Mouse (Mus musculus) MEL-GATA-1-ER (cell line): ENCODE data around the gene Slc25a11.

Source experiments
- DNase-seq: peaks from one replicate; pipeline ENCODE4 v3.0.0-alpha.2; 2012; ENCODE audit warnings: low read depth; ENCODE audit errors: extremely low read depth

Slc25a11 gene

DNA sequence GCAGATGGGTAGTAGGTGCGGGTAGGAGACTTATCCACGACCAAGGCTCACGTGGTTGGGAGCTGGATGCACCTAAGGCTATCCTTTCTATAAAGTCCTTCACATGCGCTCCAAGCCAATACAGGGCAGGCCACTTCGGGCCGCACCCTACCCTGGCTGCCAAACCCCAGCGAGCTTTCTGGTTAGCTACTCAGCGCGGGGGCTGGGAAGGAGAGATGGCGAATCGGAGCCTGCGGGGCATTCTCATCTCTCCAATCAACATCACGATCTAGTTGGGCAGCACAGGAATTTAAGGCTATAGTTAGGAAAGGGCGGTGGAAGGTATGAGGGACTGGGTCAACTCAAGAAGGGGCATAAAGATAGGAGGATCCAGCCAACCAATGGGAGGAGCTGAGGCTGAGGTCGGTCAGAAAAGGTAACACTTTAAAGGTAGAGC is 21.1 kb upstream of the Slc25a11 start:
- DNase-seq, result no peak

DNA sequence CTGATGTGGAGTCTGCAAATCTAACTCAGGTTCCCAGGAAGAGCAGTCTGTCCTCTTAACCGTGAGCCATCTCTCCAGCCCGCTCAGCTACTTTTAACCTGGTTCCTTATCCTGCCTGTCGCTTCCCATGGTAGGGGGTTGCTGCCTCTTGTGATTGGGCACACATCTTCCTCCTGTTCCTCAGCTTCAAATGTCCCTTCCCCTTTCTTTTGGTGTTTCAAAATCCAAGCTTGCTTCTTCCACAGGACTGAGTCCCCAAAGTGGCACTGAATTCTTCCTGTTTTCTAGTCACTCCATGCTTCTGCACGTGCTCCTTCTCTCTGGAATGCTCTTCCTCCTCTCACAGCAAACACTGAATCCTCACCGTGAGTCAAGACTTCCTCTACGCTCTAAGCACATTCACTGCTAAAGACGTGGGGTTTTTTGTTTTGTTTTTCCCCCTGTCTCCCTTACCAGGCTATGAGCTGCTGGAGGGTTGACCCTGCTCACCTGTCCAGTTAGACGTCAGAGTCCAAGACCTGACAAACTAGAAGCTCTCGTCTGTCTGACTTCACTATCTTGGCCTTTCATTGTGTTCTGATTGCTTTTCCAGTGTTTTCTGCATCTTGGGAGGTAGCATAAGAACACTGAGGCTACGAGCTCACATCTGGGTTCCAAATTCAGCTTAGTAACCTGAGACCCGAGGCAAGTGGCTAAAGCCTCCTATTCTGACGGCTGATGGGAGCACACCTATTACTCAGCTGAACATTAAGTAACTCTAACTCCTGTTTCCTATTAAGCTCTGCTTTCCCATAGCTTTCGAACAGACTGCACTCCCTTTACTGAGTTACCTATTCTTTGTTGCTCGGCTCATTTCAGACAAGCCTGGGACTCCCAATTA is 20.2 kb upstream of the Slc25a11 start:
- DNase-seq, result no peak

DNA sequence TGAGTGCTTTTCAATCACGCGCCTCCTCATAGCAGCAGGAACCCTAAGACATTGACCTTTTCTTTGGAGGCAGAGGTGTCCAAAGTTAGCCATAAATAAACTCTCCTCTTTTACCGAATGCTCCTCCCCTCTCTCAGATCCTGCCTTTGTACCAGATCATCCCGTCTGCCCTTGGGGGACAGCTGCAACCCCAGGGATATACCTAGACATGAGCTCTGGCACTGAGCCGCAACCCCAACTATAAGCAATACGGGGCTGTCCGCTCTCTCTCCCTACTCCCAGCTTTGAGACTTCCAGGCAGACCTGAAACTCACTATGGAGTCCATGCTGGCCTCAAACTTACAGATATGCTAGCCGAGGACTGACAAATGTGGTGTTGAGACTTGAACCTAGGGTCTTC is 19.4 kb upstream of the Slc25a11 start:
- DNase-seq, result no peak

DNA sequence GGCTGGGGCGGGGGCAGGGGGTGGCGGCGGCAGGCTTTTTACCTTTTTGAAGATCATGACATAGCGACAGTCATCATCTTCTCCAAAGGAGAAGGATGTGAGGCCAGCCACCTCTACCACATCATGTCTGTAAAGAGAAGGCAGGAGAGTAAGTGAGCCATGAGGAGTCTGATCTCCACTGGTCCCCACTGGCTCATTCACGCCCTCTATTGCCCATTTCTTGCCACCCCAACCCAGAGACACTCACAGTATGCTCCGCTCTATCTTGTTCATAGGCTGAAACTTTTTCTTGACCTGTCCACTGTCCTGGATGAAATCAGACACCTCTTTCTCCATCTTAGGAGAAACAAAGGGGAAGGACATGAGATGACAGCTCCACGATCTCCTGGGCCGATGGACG is 17.5 kb upstream of the Slc25a11 start:
- DNase-seq, result no peak

DNA sequence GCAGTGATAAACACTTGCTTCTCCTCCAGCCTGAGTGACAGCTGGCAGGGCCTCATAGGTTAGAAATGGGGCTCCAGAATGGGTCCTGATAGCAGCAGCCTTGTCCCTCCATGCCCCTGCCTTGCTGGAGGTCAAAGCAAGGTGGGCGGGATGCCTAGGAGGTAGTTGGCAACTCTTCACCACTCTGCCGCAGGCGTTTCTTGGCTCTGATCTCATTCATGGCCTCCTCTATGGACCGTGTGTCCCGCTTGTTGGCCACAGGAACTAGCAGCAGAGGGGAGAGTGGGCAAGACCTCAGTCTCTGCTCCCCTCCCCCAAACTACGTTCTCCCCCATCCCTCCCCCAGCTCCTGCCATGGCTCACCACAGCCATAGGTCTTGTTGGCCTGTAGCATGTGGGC is 16.7 kb upstream of the Slc25a11 start:
- DNase-seq, result no peak

DNA sequence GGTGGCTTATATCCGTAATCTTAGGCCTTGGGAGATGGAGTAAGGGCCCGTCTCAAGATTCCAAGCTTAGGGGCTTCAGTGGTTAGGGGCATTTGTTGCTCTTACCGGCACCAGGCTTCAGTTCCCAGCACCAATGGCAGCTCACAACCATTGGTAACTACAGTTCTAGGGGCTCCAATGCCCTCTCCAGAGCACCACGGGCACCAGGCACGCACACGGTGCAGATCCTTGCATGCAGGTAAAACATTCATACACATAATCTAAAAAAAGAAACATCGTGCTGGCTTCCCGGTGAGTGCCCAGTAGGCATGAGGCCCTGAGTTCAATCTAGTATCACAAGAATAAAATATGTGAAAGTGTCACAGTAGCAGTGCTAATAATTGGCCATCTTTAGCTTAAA is 15.8 kb upstream of the Slc25a11 start:
- no peak for DNase-seq

DNA sequence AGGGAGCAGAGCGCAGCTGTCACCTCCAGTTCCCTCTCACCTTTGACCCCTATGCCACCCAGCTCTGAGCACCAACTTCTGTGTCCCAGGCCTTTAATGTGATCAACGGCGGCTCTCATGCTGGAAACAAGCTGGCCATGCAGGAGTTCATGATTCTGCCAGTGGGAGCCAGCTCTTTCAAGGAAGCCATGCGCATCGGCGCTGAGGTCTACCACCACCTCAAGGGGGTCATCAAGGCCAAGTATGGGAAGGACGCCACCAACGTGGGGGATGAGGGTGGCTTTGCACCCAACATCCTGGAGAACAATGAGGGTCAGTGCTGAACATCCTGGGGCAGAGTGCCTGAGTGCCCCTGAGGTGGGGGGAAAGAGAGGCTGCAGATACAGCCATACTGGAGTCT is 13.3 kb upstream of the Slc25a11 start:
- no peak for DNase-seq

DNA sequence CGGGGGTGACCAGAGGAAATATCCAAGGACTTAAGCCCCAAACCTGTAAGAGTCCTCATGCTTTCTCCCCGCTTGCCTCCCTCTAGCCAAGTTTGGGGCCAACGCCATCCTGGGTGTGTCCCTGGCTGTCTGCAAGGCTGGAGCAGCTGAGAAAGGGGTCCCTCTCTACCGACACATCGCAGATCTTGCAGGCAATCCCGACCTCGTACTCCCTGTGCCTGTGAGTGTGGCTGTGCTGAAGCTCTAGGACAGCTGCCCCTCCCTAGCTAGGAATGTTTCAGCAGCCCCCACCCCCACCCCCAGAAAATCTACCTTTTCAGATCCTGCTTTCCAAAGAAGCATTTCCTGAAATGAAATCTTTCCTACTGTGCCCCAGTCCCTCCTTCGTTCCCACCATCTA is 11.7 kb upstream of the Slc25a11 start:
- no peak for DNase-seq

DNA sequence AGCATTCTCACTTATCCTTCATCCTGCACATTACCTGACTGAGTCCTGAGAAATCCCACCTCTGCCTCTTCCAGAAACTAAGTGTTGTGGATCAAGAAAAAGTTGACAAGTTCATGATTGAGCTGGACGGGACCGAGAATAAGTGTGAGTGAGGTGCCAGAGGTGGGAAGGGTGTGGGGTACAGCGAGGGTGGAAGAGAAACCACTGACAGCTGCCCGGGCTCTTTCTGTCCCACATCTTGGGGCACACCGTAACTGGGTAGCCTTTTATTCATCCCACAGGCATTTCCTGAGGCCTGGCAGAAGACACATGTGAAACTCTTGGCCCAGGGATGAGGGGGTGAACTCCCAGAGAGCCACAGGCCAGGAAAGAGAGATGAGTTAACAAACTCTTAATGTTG is 11.2 kb upstream of the Slc25a11 start:
- no peak for DNase-seq

DNA sequence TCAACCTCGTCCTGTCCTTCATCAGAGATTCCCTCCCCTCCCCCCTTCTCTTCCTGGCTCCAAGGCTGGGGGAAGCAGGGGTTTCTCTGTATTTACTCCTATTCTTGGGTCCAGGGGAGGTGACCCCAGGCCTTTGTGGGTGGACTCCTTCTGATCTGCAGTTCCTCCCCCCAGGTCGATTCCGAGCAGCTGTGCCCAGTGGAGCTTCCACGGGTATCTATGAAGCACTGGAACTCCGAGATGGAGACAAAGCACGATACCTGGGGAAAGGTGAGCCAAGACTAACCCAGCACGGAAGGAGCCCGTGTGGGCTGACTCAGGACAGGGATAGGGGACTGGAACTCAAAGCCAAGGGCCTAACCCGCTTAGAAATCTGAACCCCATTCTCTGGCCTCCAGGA is 10.7 kb upstream of the Slc25a11 start:
- no peak for DNase-seq

DNA sequence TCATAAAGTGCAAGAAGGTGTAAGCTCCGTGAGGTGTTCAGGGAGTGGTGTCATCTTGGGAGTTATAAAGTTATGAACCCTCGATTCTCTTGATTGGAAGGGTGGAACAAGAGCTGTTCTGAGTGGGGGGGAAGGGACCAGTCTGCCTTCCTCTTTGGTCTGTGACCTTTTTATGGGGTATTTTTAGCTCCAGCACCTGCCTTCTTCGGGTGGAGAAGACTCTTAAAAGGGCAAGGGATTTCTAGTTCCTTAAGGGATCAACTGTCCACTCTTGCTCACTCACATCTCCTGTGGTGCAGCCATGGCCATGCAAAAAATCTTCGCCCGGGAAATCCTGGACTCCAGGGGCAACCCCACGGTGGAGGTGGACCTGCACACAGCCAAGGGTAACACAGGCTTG is 10.3 kb upstream of the Slc25a11 start:
- DNase-seq, result no peak

DNA sequence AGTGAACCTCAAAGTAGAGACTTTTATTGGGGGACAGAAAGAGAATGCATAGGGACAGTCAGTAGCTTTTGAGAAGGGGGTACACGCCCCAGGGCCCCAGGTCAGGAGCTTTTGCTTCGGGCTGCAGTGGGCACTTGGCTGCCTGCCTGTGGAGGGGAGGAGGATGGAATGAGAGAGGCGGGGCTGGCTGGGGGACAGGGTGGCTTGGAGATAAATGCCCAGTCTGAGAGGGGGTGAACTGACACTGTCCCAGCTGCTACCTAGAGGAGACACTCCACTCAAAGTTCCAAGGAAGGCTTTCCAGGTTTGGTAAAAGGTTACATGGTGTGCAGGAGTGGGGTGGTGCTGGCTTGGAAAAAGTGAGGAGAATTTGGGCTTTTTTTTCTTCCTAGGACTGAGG is 9.7 kb upstream of the Slc25a11 start, which contains the start of gene Eno3:
Gene Eno3 (plus strand): TSS at position 239 of the 400 bp plus-strand sequence.
- no peak for DNase-seq

DNA sequence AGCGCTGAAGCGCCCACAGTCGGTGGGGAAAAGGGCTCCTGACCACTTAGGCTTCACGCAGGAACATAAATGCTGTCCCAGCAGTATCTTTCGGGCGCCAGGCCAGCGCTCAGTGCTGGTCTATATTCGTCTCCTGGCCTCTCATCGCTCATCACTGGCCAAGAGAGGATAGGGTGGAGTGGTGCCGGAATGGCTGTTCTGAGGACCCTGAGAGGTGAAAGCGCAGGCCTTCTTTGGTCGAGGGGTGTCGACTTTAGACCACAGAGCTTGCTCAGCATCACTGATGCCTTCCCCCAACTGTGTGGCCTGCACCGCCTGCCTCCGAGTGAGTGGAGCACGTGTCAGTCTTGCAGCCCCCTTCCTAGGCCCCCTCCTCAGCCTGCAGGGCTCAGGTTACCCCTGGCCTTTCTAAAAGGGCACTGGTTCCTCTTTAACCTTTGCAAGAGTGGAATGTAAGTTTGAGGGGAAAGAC is 9.2 kb upstream of the Slc25a11 start:
- no peak for DNase-seq

DNA sequence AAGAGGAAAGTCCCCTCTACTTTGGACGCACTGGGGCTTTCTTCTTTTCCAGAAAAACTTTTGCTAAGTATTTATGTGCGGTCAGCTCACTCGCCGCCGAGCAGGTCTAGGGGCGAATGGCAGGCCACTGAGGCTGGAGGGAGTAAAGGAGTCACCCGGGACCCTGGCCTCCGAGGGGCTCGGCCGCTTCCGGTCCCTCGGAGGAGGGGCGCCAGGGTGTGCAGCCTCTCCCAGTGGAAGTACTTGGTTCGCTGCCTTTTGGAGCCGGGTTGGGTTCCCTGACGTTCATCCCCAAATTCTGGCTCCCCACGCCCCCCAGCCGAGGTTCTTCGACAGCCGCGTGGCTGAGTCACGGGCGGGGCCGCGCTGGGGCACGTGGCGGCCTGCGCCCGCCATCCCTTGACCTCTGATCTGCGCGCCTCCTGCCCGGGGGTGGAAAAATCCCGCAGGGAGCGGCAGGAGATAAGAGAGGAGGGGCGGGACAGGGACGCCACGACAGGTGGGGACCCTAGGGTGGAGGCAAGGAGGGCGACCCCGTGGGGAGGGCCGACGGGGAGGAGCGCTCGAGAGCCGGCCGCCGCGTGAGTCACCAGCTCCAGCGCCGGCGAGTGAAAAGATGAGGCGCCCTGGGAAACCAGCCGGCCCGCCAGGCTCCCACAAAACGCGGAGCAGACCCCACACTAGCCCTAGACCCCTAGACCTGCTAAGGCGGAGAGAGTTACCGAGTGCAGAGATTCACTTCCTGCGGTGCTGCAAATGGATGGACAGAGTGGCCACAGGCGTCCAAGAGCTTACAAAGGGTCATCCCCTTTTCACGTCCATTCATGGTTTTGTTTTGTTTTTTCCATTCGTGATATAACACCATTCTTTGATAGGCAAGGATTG is 8.5 kb upstream of the Slc25a11 start:
- no peak for DNase-seq

DNA sequence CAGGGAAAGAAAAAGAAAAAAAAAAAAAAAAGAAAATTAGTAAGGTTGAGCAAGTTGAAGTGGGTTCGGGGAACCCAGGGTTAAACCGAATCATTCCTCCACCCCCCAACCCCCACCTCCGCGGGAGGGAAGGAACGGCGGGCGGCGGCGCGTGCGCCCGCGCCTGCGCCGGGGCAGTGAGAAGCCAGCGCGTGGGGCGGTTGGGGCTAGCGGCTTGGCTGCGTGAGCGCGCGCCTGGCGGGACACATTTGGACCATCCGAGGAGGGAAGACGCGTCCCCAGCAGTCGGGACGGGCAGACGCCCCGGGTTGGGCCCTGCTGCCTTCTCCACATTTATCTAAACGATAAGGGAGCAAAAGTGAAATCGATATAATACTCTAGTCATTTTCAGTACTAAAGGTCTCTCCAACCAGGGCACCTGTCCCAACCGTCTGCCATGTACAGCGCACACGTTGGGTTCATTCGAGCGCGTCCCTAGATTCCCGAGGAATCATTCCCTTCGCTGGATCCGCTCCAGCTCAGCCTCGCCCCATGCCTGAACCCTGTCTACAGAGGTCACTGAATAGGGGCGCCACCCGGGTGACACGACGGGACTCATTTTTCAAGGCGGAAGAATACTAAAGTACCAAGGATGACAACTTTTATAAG is 7.8 kb upstream of the Slc25a11 start:
- DNase-seq, result no peak

DNA sequence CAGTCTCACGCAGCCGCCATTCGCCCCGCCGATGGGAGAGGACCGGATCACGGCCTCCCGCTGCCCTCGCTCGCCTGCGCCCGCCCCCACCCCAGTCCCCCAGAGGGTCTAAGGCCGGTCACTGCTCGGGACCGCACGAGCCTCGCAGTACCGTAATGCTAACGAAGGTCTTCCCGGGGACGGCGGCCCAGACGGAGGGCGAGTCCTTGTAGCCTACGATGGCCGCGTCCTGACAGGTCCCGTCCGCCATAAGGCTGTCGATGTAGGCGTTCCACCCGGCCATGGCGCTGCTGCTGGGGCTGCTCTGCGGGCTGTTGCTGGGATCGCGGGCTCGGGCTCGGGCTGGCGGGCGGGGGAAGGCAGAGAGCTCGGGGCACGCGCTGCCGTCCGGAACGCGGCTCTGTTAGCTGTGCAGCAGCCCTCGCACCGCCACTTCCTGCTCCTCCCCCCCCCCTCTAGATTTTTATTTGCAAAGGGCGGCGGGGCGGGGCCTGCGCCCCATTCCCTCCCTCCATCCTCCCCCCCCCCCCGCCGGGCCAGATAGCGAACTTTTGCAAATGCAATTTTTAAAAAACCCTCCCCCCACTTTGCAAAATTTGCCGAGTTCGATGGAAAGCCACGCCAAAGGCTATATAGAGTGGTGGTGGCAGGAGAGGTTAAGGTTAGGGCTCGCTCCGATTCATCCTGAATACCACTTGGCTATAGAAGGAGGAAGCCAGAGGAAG is 7.1 kb upstream of the Slc25a11 start, which contains the start of gene Pfn1:
Gene Pfn1 (minus strand): TSS at position 447 of the 725 bp plus-strand sequence.
- DNase-seq, result peak; percentile 74

DNA sequence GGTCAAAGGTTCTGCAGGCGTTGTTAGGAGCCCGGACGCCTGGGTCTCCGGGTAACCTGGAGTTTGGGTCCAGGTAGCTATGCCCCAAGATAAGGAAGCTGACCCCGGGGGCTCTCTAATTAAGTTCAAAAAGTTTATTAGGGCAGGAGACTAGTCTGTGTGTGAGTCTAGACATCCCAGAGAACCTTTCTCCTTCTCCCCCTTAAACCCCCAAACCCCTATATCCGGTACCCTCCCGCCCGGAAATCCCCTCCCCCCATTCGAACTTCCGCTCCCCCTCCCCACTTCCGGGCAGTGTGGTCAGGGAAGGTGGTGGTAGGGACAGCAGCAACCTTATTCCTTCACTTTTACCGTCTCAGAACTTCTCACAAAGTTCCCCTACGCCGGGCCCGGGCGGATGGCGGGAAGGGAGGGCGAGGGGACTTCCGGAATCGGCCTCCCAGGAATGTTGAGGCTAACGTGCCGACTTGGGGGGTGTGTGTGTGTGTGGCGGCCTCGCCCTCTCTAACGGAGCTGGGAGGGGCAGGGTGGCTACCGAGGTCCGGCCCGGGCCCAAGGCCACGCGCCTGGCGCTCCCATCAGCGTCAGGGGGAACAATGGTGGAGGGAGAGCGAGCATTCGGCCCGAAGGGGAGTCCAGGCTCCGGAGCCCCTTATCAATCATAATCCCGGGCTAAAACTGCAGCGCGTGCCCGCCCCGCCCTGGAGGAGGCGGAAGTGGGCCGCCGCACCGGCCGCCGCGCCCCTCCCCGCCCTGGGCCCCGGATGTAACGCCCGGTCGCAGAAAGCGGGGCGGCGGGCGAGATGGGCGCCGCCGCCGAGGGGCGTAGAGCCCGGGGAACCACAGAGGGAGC is 6.3 kb upstream of the Slc25a11 start:
- DNase-seq, result no peak

DNA sequence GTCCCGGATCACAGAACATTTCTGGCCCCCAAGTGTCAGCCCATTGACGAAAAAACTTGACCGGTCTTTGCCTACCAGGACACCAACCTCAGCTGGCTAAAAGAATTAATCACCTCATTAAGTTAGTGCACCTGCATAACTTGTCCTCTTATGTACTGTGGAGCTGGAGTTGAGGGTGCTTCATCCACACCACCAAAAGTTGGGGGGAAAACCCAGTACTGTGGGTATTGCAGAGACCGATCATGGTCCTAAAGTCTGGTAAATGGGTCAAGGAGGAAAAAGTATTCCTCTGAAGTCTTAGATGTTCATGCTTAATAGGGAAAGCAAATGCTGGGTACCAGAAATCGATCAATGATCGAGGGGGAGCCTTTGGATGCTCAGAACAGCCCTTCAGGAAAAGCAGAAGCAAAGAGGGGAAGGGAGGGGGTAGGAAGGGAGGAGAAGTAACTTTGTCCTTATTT is 5.6 kb upstream of the Slc25a11 start:
- DNase-seq, result peak; percentile 73

DNA sequence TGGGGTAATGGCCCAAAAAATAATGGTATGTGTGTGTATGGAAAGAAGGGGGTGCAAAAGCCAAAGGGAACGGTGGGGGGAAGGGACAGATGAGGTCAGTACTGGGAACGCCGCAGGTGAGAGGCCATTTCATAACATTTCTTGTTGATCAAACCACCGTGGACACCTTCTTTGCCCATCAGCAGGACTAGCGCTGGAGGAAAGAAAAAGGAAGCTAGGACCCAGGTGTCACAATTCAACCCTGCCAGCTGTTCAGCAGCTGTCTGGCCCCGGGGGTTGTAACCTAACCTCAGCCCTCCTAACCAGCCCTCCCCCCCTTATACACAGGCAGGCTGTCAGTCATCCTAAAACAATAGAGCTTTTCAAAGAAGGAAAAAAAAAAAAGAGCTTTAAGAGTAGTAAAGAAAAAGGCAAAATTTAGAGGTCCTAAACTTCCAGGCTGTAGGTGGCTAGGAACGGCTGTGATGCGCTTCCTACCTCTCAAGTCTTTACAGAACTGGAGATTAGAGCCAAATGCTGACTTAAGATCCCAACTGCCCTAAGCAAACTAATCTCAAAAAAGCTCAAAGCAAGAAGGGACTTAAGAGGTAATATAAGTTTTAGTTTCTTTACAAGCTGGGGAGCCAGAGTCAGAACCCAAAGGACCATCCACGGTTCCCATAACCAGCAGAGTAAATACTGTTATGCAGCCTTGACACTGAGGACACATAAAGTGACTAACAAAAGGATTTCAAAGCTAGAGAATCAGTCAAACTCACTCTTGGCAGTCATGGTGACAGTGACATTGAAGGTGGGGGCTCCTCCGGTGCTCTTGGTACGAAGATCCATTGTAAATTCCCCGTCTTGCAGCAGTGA is 5.0 kb upstream of the Slc25a11 start:
- DNase-seq, result no peak
